Mouse (Mus musculus): Measurements from ENCODE around the gene Poldip2. TPM values are rescaled to one million over a fixed set of nuclear protein-coding genes. Genes with fewer than 3 reads are reported as not detected.
A peak's percentile ranks its signal among the peaks of the same experiment; 100 is the strongest.

The Poldip2 gene
- total and polyA plus RNA-seq, 2 experiments from 2014 or later: 134 to 165 TPM

- WGBS: 76% methylated on average over 3 of the region's 3 CpGs
Measured at GRCm38 (mm10) chr11:78513106-78513790, 1.3 kb downstream of the Poldip2 start.

DNA sequence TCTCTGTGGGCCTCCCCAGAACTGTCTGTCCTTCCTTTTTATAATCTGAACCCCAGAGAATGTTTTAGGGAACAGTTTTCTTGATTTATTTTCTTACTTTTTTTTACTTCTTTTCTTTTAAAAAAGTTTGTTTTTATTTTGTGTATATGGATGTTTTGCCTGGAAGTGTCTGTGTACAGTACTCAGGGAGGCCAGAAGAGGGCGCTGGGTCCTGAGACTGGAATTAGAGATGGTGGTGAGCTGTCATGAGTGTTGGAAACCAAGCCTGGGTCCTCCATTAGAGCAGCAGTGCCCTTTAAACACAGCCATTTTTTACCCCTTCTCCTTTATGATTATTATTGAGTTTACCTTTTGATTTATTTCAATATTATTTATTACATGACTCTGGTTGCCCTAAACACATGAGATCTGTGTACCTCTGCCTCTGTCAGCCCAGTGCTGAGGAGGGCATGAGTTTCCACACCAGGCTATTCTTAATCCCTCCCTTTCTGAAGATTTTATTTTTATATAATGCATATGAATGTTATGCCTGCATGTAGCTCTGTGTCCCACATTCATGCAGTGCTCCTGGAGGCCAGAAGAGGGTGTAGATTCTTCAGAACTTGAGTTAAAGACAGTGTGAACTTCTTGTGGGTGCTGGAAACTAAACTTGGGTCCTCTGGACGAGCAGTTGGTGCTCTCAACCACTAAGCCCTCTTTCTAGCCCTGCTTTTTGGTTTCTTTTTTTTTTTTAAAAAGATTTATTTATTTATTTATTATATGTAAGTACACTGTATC, 3.7 kb downstream of the Poldip2 start:
- 60% methylated on average over 2 of the region's 2 CpGs for WGBS

More at GRCm38 (mm10) chr11:78513106-78513790, 1.3 kb downstream of the Poldip2 start:
- no peak overlapping the region for H3K27ac ChIP-seq
- ATAC-seq (no peak), DNase-seq (ENCODE audit: low spot score) (no peak)
- H3K4me3 ChIP-seq (ENCODE audit: low read length): peak overlapping the region; percentile 70; the same call in 1 of the 2 replicates
- H3K9ac ChIP-seq (replicated peaks; ENCODE audit: low read length): peak overlapping the region; percentile 87
- peak overlapping the region; percentile 92 for H3K4me2 ChIP-seq (ENCODE audit: low read depth, low read length)
- no peaks in the 10 kb centered on the region for H3K9me3 ChIP-seq (ENCODE audit: low read length)
- no peak for TF ChIP-seq CTCF (IDR thresholded peaks at IDR 0.05; ENCODE audit: low read depth)
- H3K36me3 ChIP-seq (ENCODE audit: insufficient read depth, low read length): peaks cover 27% of the 10 kb centered on the region
- H3K27me3 ChIP-seq (ENCODE audit: insufficient read depth, low read length): no peaks in the 10 kb centered on the region
- H3K4me1 ChIP-seq (ENCODE audit: insufficient read depth, low read length): peaks cover 13% of the 10 kb centered on the region; the same call in 1 of the 2 replicates

DNA sequence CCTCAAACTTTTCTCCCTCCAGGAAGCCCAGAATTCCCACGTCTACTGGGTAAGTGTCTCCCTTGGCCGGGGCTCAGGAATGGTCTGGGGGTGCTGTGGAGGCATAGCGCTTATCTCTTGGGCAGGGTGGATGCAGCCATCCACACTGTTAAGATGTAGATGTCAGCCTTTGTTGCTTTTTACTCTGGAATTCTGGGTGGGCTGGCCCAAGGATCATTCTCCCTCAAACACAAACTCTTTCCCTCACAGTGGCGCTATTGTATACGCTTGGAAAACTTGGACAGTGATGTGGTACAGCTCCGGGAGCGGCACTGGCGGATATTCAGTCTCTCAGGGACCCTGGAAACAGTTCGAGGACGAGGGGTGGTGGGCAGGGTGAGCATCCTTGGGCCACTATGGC, 6.9 kb downstream of the Poldip2 start:
- no peaks in the 10 kb centered on the region for H3K9me3 ChIP-seq (ENCODE audit: low read length)
- H3K9ac ChIP-seq (replicated peaks; ENCODE audit: low read length): no peak overlapping the region
- H3K27ac ChIP-seq: no peak overlapping the region
- ATAC-seq (no peak), DNase-seq (ENCODE audit: low spot score) (no peak)
- H3K4me3 ChIP-seq (ENCODE audit: low read length): no peak overlapping the region
- 79% methylated on average over 10 of the region's 10 CpGs for WGBS
- no peaks in the 10 kb centered on the region for H3K27me3 ChIP-seq (ENCODE audit: insufficient read depth, low read length)
- H3K4me1 ChIP-seq (ENCODE audit: insufficient read depth, low read length): no peaks in the 10 kb centered on the region
- peaks cover 67% of the 10 kb centered on the region for H3K36me3 ChIP-seq (ENCODE audit: insufficient read depth, low read length)
- H3K4me2 ChIP-seq (ENCODE audit: low read depth, low read length): no peak overlapping the region
- no peak for TF ChIP-seq CTCF (IDR thresholded peaks at IDR 0.05; ENCODE audit: low read depth)

More for the DNA sequence above, 3.7 kb downstream of the Poldip2 start:
- Histone ChIP-seq H3K4me2 (ENCODE audit: low read depth, low read length) (no peak overlapping the region), H3K9me3 (ENCODE audit: low read length) (no peaks in the 10 kb centered on the region), H3K27ac (no peak overlapping the region), H3K4me1 (ENCODE audit: insufficient read depth, low read length) (peaks cover 13% of the 10 kb centered on the region; the same call in 1 of the 2 replicates), H3K4me3 (ENCODE audit: low read length) (no peak overlapping the region), H3K27me3 (ENCODE audit: insufficient read depth, low read length) (no peaks in the 10 kb centered on the region), H3K9ac (replicated peaks; ENCODE audit: low read length) (no peak overlapping the region), H3K36me3 (ENCODE audit: insufficient read depth, low read length) (peaks cover 37% of the 10 kb centered on the region)
- TF ChIP-seq CTCF (IDR thresholded peaks at IDR 0.05; ENCODE audit: low read depth): peak; percentile 51
- no peak for ATAC-seq
- DNase-seq (ENCODE audit: low spot score): peak; percentile 22

DNA sequence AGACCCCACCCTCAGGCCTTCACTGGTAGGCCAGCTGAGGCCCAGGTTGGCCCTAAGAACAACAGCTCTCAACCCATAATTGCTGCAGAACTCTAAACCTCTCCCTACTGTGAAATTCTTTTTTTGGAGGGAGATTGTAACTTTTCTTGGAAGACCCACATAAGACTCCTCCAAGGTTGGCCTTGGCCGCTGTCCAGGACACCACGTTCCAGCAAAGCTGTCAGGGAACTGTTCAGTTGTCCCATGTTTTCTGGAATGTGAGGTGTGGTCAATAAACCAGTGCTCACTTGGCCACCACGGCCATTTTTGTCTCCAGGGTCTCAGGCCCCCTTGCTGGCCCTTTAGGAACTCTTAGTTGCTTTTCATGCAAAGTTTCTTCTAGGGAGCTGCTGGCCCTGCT, 9.9 kb downstream of the Poldip2 start:
- H3K9me3 ChIP-seq (ENCODE audit: low read length): no peaks in the 10 kb centered on the region
- H3K4me3 ChIP-seq (ENCODE audit: low read length): no peak overlapping the region
- H3K4me2 ChIP-seq (ENCODE audit: low read depth, low read length): no peak overlapping the region
- H3K4me1 ChIP-seq (ENCODE audit: insufficient read depth, low read length): peaks cover 6% of the 10 kb centered on the region; the same call in 1 of the 2 replicates
- H3K9ac ChIP-seq (replicated peaks; ENCODE audit: low read length): no peak overlapping the region
- peaks cover 72% of the 10 kb centered on the region for H3K36me3 ChIP-seq (ENCODE audit: insufficient read depth, low read length)
- DNase-seq (ENCODE audit: low spot score) (no peak), ATAC-seq (no peak)
- WGBS: 74% methylated on average over 3 of the region's 3 CpGs
- H3K27me3 ChIP-seq (ENCODE audit: insufficient read depth, low read length): no peaks in the 10 kb centered on the region
- no peak for TF ChIP-seq CTCF (IDR thresholded peaks at IDR 0.05; ENCODE audit: low read depth)
- H3K27ac ChIP-seq: peak overlapping the region; percentile 45; the same call in 1 of the 2 replicates

GRCm38 (mm10) chr11:78522481-78522997, 10.5 kb downstream of the Poldip2 start:
- WGBS: 91% methylated on average over 1 of the region's 1 CpGs
- no peak overlapping the region for H3K9ac ChIP-seq (replicated peaks; ENCODE audit: low read length)
- H3K27me3 ChIP-seq (ENCODE audit: insufficient read depth, low read length): no peaks in the 10 kb centered on the region
- TF ChIP-seq CTCF (IDR thresholded peaks at IDR 0.05; ENCODE audit: low read depth): peak; percentile 59
- no peak overlapping the region for H3K4me2 ChIP-seq (ENCODE audit: low read depth, low read length)
- H3K4me1 ChIP-seq (ENCODE audit: insufficient read depth, low read length): peaks cover 6% of the 10 kb centered on the region; the same call in 1 of the 2 replicates
- ATAC-seq (no peak), DNase-seq (ENCODE audit: low spot score) (peak; percentile 25)
- H3K36me3 ChIP-seq (ENCODE audit: insufficient read depth, low read length): peaks cover 77% of the 10 kb centered on the region
- H3K4me3 ChIP-seq (ENCODE audit: low read length): no peak overlapping the region
- no peaks in the 10 kb centered on the region for H3K9me3 ChIP-seq (ENCODE audit: low read length)
- peak overlapping the region; percentile 45 for H3K27ac ChIP-seq

GRCm38 (mm10) chr11:78523241-78523955, 11.4 kb downstream of the Poldip2 start:
- Histone ChIP-seq H3K36me3 (ENCODE audit: insufficient read depth, low read length) (peaks cover 76% of the 10 kb centered on the region), H3K27ac (peak overlapping the region; percentile 45; the same call in 1 of the 2 replicates), H3K9ac (replicated peaks; ENCODE audit: low read length) (no peak overlapping the region), H3K4me1 (ENCODE audit: insufficient read depth, low read length) (peaks cover 6% of the 10 kb centered on the region; the same call in 1 of the 2 replicates), H3K4me3 (ENCODE audit: low read length) (no peak overlapping the region), H3K9me3 (ENCODE audit: low read length) (no peaks in the 10 kb centered on the region), H3K4me2 (ENCODE audit: low read depth, low read length) (no peak overlapping the region), H3K27me3 (ENCODE audit: insufficient read depth, low read length) (no peaks in the 10 kb centered on the region)
- TF ChIP-seq CTCF (IDR thresholded peaks at IDR 0.05; ENCODE audit: low read depth): no peak
- DNase-seq (ENCODE audit: low spot score): peak; percentile 39
- WGBS: 46% methylated on average over 9 of the region's 9 CpGs
- peak; percentile 13; the same call in 1 of the 2 replicates for ATAC-seq

Measured in hindbrain, postnatal 0 days (tissue).